Mouse (Mus musculus): Measurements from ENCODE around the gene Rrm1. TPM values are rescaled to one million over a fixed set of nuclear protein-coding genes. Genes with fewer than 3 reads are reported as not detected.

The Rrm1 gene
- polyA plus RNA-seq, 1 experiment from 2014 or later = 266 TPM

DNA sequence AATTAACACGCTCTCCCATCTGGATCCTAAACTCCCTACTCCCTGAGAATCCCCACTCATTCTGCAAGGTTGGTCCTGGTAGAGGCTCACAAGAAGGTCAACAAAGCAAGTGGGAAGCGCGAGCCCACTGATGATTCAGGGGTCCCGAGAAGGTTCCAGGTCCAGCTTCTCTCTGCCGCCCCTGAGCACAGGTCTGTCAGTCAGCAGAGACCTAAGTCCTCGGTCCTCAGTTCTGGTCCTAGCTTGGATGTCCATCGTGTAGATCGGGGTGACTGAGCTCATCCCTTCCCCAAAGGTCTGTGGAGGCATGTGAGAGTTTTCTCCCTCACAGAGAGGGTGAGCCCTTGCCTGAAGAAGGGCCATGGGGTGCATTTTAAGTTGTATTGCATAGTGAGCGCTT, 66.6 kb downstream of the Rrm1 start:
- Histone ChIP-seq H3K4me1 (0 out of 2 replicates have a peak, but pooled peaks cover 4% of the 10 kb centered on the region), H3K27ac (no peak overlapping the region), H3K9ac (no peak overlapping the region), H3K4me2 (no peak overlapping the region), H3K4me3 (no peak overlapping the region), H3K27me3 (replicated peaks) (peaks cover 22% of the 10 kb centered on the region), H3K9me3 (replicated peaks) (no peaks in the 10 kb centered on the region), H3K36me3 (no peaks in the 10 kb centered on the region)
- no peak for ATAC-seq
- 78% methylated on average over 9 of the region's 9 CpGs for WGBS (ENCODE audit: insufficient replicate concordance)

DNA sequence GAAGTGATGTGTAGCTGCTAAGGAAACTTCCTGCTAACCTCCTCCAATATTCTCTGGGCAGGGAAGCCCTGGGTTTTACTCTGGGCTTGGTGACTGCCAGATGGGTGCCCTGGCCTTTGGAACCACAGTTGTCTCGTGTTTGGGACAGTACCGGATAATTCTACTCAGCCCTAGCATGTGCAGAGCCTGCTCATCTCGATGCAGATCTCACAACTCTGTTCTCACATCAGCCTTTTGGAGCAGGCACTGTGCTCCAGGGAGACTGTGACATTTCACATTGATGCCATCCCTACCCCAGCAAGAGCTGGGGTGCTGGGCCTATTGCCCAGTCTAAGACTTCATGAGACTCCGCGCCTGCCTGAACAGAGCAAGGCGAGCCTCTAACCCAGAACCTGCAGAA, 67.2 kb downstream of the Rrm1 start:
- Histone ChIP-seq H3K27ac (no peak overlapping the region), H3K36me3 (no peaks in the 10 kb centered on the region), H3K9me3 (replicated peaks) (no peaks in the 10 kb centered on the region), H3K4me2 (no peak overlapping the region), H3K4me3 (no peak overlapping the region), H3K4me1 (peaks cover 8% of the 10 kb centered on the region; the same call in 1 of the 2 replicates), H3K9ac (no peak overlapping the region), H3K27me3 (replicated peaks) (peaks cover 28% of the 10 kb centered on the region)
- WGBS (ENCODE audit: insufficient replicate concordance) = 75% methylated on average over 6 of the region's 6 CpGs
- ATAC-seq = no peak

DNA sequence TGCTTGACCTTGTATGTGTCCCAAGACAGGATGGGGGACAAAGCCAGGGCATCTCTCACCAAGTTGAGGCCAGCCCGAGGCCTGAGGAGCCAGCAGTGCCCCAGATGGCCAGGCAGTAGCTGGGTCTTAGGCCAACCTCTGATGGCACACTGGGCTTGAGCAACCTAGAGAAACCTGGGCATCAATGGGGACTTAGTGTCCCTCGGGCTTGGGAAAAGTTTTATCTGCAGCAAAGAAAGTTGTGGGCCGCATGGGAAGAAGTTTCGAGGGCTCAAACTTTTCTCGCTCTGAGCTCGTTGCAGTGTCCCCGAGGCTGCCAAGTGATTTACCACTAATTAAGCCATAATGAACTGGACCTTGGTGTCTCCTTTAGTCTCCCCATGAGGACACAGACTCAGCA, 68.2 kb downstream of the Rrm1 start:
- ATAC-seq = no peak
- Histone ChIP-seq H3K27ac (no peak overlapping the region), H3K36me3 (no peaks in the 10 kb centered on the region), H3K27me3 (replicated peaks) (peaks cover 39% of the 10 kb centered on the region), H3K9me3 (replicated peaks) (no peaks in the 10 kb centered on the region), H3K4me3 (no peak overlapping the region), H3K4me2 (no peak overlapping the region), H3K4me1 (peaks cover 8% of the 10 kb centered on the region; the same call in 1 of the 2 replicates), H3K9ac (no peak overlapping the region)
- WGBS (ENCODE audit: insufficient replicate concordance) = 64% methylated on average over 7 of the region's 7 CpGs

DNA sequence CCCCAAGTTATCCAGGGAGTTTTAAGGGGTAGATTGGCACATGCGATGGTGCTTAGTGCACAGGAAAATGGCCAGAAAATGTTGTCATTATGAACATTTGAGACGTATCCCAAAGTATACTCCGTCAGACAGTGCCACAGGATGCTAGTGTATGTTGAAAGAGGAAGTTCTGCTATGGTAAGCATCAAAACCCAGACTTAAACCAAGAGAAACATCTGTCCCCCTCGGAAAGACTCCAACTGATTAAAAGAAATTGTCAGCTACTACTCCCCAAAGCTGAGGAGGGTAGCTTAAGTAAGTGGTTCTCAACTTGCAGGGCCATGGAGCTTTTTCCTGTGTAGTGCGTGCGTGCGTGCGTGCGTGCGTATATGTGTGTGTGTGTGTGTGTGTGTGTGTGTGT, 70.4 kb downstream of the Rrm1 start:
- Histone ChIP-seq H3K4me3 (no peak overlapping the region), H3K9ac (no peak overlapping the region), H3K36me3 (no peaks in the 10 kb centered on the region), H3K27ac (no peak overlapping the region), H3K4me1 (peaks cover 8% of the 10 kb centered on the region; the same call in 1 of the 2 replicates), H3K27me3 (replicated peaks) (peaks cover 55% of the 10 kb centered on the region), H3K9me3 (replicated peaks) (no peaks in the 10 kb centered on the region), H3K4me2 (no peak overlapping the region)
- 74% methylated on average over 10 of the region's 10 CpGs for WGBS (ENCODE audit: insufficient replicate concordance)
- no peak for ATAC-seq

DNA sequence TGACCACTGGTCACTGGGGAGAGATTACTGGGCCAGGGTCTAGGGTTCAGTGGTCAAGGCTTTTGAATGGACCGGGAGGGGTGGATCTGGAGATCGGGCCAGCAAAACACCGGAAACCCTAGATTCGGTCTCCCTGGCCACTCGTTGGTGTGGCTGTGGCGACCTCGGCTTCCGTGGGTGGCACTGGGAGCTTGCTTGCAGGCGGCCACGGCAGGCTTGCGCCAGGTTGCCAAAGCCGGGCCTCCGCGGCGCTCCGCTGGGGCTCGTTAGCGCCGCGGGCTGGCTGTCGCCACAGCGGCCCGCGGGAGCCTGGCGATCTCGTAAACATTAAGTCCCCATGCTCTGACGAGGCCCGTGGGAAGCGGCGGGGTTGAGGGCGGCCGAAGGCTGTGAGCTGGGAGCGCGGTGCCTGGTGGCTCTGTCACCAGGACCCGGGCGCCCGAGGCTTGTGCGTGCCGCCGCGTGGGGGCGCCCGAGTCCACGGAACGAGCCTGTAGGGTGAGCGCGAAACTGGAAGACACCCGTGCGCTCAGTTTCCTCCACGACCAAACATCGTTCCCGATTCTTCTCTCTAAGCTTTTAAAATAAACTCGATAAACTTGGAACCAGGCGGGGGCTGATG, 71.4 kb downstream of the Rrm1 start:
- Histone ChIP-seq H3K4me2 (peak overlapping the region; percentile 82), H3K4me1 (peaks cover 8% of the 10 kb centered on the region; the same call in 1 of the 2 replicates), H3K36me3 (no peaks in the 10 kb centered on the region), H3K27me3 (replicated peaks) (peaks cover 56% of the 10 kb centered on the region), H3K9me3 (replicated peaks) (no peaks in the 10 kb centered on the region), H3K27ac (no peak overlapping the region), H3K4me3 (peak overlapping the region; percentile 55), H3K9ac (peak overlapping the region; percentile 63)
- peak; percentile 84 for ATAC-seq
- WGBS (ENCODE audit: insufficient replicate concordance) = 2% methylated on average over 54 of the region's 54 CpGs

DNA sequence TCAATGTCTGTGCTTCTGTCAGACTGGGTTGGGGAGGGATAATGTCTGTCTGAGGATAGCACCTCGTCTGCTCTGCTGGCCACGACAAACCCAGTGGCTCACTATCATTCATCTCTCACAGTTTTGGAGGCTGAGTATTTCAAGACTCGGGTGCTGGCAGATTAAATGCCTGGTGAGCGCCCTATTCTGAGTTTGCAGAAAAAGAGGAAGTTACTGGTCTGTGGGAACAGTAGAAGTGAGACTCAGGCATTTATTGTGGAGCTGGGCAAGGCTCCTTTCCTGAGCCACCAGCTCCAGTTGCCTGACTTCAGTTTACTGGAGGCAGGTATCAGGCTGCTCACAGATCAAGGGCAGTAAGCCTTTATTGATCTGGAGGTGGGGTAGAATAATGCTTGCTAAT, 72.6 kb downstream of the Rrm1 start:
- Histone ChIP-seq H3K4me3 (no peak overlapping the region), H3K4me1 (peaks cover 8% of the 10 kb centered on the region; the same call in 1 of the 2 replicates), H3K27me3 (replicated peaks) (peaks cover 56% of the 10 kb centered on the region), H3K36me3 (no peaks in the 10 kb centered on the region), H3K4me2 (no peak overlapping the region), H3K9me3 (replicated peaks) (no peaks in the 10 kb centered on the region), H3K27ac (no peak overlapping the region), H3K9ac (no peak overlapping the region)
- 9% methylated on average over 4 of the region's 4 CpGs for WGBS (ENCODE audit: insufficient replicate concordance)
- ATAC-seq = no peak

DNA sequence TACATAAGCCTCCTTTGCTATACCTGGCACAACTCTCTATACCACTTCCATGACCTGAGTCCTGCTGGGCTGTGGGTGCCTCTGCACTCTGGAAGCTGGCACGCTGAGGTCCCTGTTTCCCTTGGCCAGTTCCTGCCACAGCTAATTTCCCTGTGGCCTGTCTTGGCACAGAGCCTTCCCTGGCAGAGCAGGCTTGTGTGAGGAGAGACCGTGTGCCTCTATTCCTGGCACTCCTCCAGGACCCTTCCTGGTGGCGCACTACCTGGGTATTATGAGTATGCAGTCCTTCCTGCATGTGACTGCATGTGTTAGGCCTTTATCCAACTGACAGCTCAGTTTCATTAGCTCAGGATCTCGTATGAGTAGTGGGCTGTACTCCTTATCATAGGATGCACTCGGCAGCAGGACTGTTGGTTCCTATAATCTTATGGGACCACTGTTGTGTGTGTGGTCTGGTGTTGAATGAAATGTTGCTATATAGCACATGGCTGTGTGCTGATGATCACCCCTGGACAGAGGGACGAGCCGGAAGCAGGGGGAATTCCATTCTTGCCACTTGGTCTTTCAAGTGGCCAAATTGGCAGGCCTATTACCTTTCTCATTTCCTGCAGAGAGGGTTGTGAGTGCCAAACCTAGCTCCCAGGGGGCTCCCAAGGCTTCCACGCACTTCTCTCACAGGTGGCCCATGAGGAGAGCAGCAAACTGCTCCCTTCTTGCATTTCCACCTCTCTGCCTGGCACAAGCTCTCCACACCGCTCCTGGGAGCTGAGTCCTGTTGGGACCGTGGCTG, 75.0 kb downstream of the Rrm1 start:
- Histone ChIP-seq H3K27me3 (replicated peaks) (peaks cover 50% of the 10 kb centered on the region), H3K4me3 (no peak overlapping the region), H3K27ac (no peak overlapping the region), H3K4me2 (no peak overlapping the region), H3K4me1 (peaks cover 8% of the 10 kb centered on the region; the same call in 1 of the 2 replicates), H3K9ac (no peak overlapping the region), H3K36me3 (no peaks in the 10 kb centered on the region), H3K9me3 (replicated peaks) (no peaks in the 10 kb centered on the region)
- no peak for ATAC-seq
- 54% methylated on average over 10 of the region's 10 CpGs for WGBS (ENCODE audit: insufficient replicate concordance)

DNA sequence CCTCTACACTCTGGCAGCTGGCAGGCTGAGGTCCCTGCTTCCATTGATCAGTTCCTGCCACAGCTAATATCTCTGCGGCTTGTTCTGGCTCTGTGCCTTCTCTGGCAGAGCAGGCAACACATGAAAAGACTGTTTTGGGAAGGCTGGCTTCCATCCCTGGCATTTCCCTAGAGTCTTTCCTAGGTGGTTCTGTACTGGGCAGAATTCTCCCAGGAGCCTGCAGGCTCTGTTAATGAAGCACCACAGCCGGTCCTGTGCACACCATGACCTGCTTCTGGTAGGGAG, 75.5 kb downstream of the Rrm1 start:
- H3K27ac ChIP-seq = no peak overlapping the region
- no peak overlapping the region for H3K9ac ChIP-seq
- WGBS (ENCODE audit: insufficient replicate concordance) = 64% methylated on average over 2 of the region's 2 CpGs
- peaks cover 45% of the 10 kb centered on the region for H3K27me3 ChIP-seq (replicated peaks)
- H3K36me3 ChIP-seq = no peaks in the 10 kb centered on the region
- peaks cover 8% of the 10 kb centered on the region; the same call in 1 of the 2 replicates for H3K4me1 ChIP-seq
- no peak overlapping the region for H3K4me2 ChIP-seq
- ATAC-seq = no peak
- no peaks in the 10 kb centered on the region for H3K9me3 ChIP-seq (replicated peaks)
- no peak overlapping the region for H3K4me3 ChIP-seq

Other genes with a start within 250 kb of the Rrm1 start
- gene Nup98, start 231.5 kb upstream of the Rrm1 start, polyA plus RNA-seq (2016; fragmentation: Nextera tagmentation; extraction: Ambion mirVana) = 30.4 and 31.0 TPM in 2 replicates
- 28.5 and 28.6 TPM in 2 replicates for gene Pgap2, start 231.5 kb upstream of the Rrm1 start, polyA plus RNA-seq (2016; fragmentation: Nextera tagmentation; extraction: Ambion mirVana)
- gene Rhog, start 185.6 kb upstream of the Rrm1 start, polyA plus RNA-seq (2016; fragmentation: Nextera tagmentation; extraction: Ambion mirVana) = 61.3 and 63.3 TPM in 2 replicates
- gene Stim1, start 173.9 kb upstream of the Rrm1 start, polyA plus RNA-seq (2016; fragmentation: Nextera tagmentation; extraction: Ambion mirVana) = 19.5 and 19.9 TPM in 2 replicates
- gene Olfr543, start 40.0 kb downstream of the Rrm1 start, polyA plus RNA-seq (2016; fragmentation: Nextera tagmentation; extraction: Ambion mirVana) = 0.33 and 0.41 TPM in 2 replicates
- 0.04 and 0.19 TPM in 2 replicates for gene Olfr544, start 46.6 kb downstream of the Rrm1 start, polyA plus RNA-seq (2016; fragmentation: Nextera tagmentation; extraction: Ambion mirVana)
- gene Olfr545, start 57.9 kb downstream of the Rrm1 start, polyA plus RNA-seq (2016; fragmentation: Nextera tagmentation; extraction: Ambion mirVana) = not detected in 2 replicates
- not detected in 2 replicates for gene Olfr547, start 93.1 kb downstream of the Rrm1 start, polyA plus RNA-seq (2016; fragmentation: Nextera tagmentation; extraction: Ambion mirVana)
- gene Olfr548-ps1, start 99.2 kb downstream of the Rrm1 start, polyA plus RNA-seq (2016; fragmentation: Nextera tagmentation; extraction: Ambion mirVana) = not detected in 2 replicates
- not detected in 2 replicates for gene Olfr549, start 108.2 kb downstream of the Rrm1 start, polyA plus RNA-seq (2016; fragmentation: Nextera tagmentation; extraction: Ambion mirVana)
- gene Trim21, start 123.8 kb downstream of the Rrm1 start, polyA plus RNA-seq (2016; fragmentation: Nextera tagmentation; extraction: Ambion mirVana) = 0.49 and 0.62 TPM in 2 replicates
- gene Olfr550, start 129.7 kb downstream of the Rrm1 start, polyA plus RNA-seq (2016; fragmentation: Nextera tagmentation; extraction: Ambion mirVana) = not detected in 2 replicates
- not detected in 2 replicates for gene Olfr551, start 150.2 kb downstream of the Rrm1 start, polyA plus RNA-seq (2016; fragmentation: Nextera tagmentation; extraction: Ambion mirVana)
- not detected in 2 replicates for gene Olfr552, start 156.1 kb downstream of the Rrm1 start, polyA plus RNA-seq (2016; fragmentation: Nextera tagmentation; extraction: Ambion mirVana)
- gene Olfr553, start 176.5 kb downstream of the Rrm1 start, polyA plus RNA-seq (2016; fragmentation: Nextera tagmentation; extraction: Ambion mirVana) = not detected in 2 replicates
- gene Olfr554, start 196.7 kb downstream of the Rrm1 start, polyA plus RNA-seq (2016; fragmentation: Nextera tagmentation; extraction: Ambion mirVana) = not detected in 2 replicates
- not detected in 2 replicates for gene Olfr555, start 217.1 kb downstream of the Rrm1 start, polyA plus RNA-seq (2016; fragmentation: Nextera tagmentation; extraction: Ambion mirVana)
- gene Olfr556, start 223.2 kb downstream of the Rrm1 start, polyA plus RNA-seq (2016; fragmentation: Nextera tagmentation; extraction: Ambion mirVana) = not detected in 2 replicates
- 2.2 and 2.7 TPM in 2 replicates for gene Trim68, start 245.6 kb downstream of the Rrm1 start, polyA plus RNA-seq (2016; fragmentation: Nextera tagmentation; extraction: Ambion mirVana)

All from liver, embryonic 12.5 days (tissue).